Mouse (Mus musculus) forelimb bud, embryonic 11.5 days (tissue): ENCODE data around the gene Gm39566.

Experiments used
- DNase-seq: peaks from one replicate; pipeline ENCODE4 v3.0.0-alpha.2; 2012; ENCODE audit warnings: low read depth, low spot score

Gm39566 gene

GRCm38 (mm10) chr11:69797924-69798323, 17.2 kb downstream of the Gm39566 start:
- no peak for DNase-seq

GRCm38 (mm10) chr11:69795983-69796435, 19.1 kb downstream of the Gm39566 start:
- no peak for DNase-seq

GRCm38 (mm10) chr11:69795168-69795982, 19.7 kb downstream of the Gm39566 start, which contains the start of gene Chrnb1:
Gene Chrnb1 (minus strand): TSS chr11:69795943.
- DNase-seq, result peak; percentile 90

GRCm38 (mm10) chr11:69793429-69793828, 21.7 kb downstream of the Gm39566 start:
- DNase-seq, result no peak

GRCm38 (mm10) chr11:69791420-69791819, 23.7 kb downstream of the Gm39566 start:
- DNase-seq, result no peak

GRCm38 (mm10) chr11:69789431-69789830, 25.7 kb downstream of the Gm39566 start:
- DNase-seq, result no peak

- no peak for DNase-seq
Measured at GRCm38 (mm10) chr11:69787306-69787705, 27.8 kb downstream of the Gm39566 start.

GRCm38 (mm10) chr11:69784793-69785272, 30.3 kb downstream of the Gm39566 start:
- no peak for DNase-seq

- DNase-seq, result no peak
Measured at GRCm38 (mm10) chr11:69781828-69782227, 33.3 kb downstream of the Gm39566 start.

GRCm38 (mm10) chr11:69778985-69779384, 36.1 kb downstream of the Gm39566 start:
- DNase-seq, result no peak

- DNase-seq, result no peak
Measured at GRCm38 (mm10) chr11:69778258-69778982, 36.7 kb downstream of the Gm39566 start.

GRCm38 (mm10) chr11:69777504-69778257, 37.4 kb downstream of the Gm39566 start:
- DNase-seq, result no peak

- DNase-seq, result no peak
Measured at GRCm38 (mm10) chr11:69776488-69776887, 38.6 kb downstream of the Gm39566 start.

GRCm38 (mm10) chr11:69775716-69776115, 39.4 kb downstream of the Gm39566 start:
- DNase-seq, result no peak

- DNase-seq, result no peak
Measured at GRCm38 (mm10) chr11:69774961-69775360, 40.1 kb downstream of the Gm39566 start.

GRCm38 (mm10) chr11:69767625-69767909, 47.5 kb downstream of the Gm39566 start:
- no peak for DNase-seq

- DNase-seq, result no peak
Measured at GRCm38 (mm10) chr11:69766872-69767624, 48.0 kb downstream of the Gm39566 start.

- peak; percentile 30 for DNase-seq
Measured at GRCm38 (mm10) chr11:69766126-69766609, 48.9 kb downstream of the Gm39566 start.

- no peak for DNase-seq
Measured at GRCm38 (mm10) chr11:69765221-69766125, 49.6 kb downstream of the Gm39566 start, which contains the start of gene Zbtb4. Gene Zbtb4 (plus strand): TSS chr11:69765912.

GRCm38 (mm10) chr11:69763551-69763950, 51.5 kb downstream of the Gm39566 start:
- no peak for DNase-seq
